Mouse (Mus musculus) ES-E14 (cell line): ENCODE measurements around the gene Dhrs7b.
"Not testable (repeated sequence)": the region's sequence is repeated elsewhere in the genome, so short reads cannot be mapped to it uniquely, and the experiment has no call there.

Experiments used
- ZC3H11A ChIP-seq: IDR thresholded peaks from 2 replicates; pipeline ENCODE4 v1.6.1; 2012; ENCODE audit warnings: low read depth, mild to moderate bottlenecking, inconsistent platforms, low read length, borderline replicate concordance
- ZNF384 ChIP-seq: IDR thresholded peaks from 2 replicates; pipeline ENCODE4 v1.6.1; 2012; ENCODE audit warnings: low read depth, low read length, inconsistent platforms

DNA sequence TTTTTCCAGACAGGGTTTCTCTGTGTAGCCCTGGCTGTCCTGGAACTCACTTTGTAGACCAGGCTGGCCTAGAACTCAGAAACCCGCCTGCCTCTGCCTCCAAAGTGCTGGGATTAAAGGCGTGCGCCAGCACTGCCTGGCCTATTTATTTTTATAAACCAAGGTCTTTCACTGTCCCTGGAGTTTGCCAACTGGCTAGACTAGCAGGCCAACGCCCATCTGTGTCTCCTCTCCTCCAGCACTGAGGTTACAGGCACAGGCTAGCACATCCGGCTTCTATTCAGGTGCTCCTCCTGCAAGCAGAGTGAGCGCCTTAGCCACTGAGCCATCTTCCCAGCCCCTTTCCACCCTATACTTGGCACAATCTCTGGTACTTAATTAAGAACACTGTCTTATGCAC is 39.0 kb downstream of the Dhrs7b start:
- not testable (repeated sequence) for TF ChIP-seq ZNF384, ZC3H11A
